Mouse (Mus musculus) megakaryocyte-erythroid progenitor cell, adult 5-6 weeks (primary cell): ENCODE results near the gene Gm11541. TPM values are rescaled to one million over a fixed set of nuclear protein-coding genes. Genes with fewer than 3 reads are reported as not detected.

Experiments
- ATAC-seq: replicated peaks from 2 replicates; pipeline ENCODE4 v1.8.0; 2016; ENCODE audit warnings: mild to moderate bottlenecking, inconsistent platforms; ENCODE audit not compliant: severe bottlenecking, poor library complexity, low FRiP score, low TSS enrichment
- total RNA-seq, 2 experiments: library from RNA; stranded (forward) in 1 of 2; stranded (reverse) in 1 of 2; fragments of 200-1000, 215-1000 nt in 1 of 2; fragments of >200 nt in 1 of 2; fragmentation: Nextera tagmentation in 1 of 2; gene quantifications; 2 replicates each; pipeline ENCODE4 v1.2.3; 2014 to 2017

Gene Gm11541
- total RNA-seq, 2 experiments from 2014 or later, result not detected

DNA sequence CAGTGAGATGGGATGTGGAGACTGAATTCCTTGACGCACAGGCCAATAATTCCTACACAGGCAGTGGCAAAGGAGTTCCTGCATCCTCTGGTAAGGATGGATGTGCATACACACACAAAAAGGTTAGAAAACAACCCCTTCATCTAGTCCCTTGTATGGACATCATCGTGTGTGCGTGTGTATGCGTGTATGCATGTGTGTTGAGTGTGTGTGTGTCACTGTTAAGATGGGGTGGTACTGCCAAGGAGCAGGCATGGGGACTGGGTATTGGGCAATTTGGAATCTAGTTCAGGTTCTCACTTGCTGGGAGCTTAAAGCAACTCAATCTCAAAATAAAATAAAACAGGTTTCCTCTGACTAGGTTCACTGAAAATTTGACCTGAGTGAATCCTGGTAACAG, 57.8 kb downstream of the Gm11541 start:
- ATAC-seq, result no peak

Other genes starting within 250 kb of the Gm11541 start
- gene Cacna1g, start 230.3 kb downstream of the Gm11541 start, total RNA-seq (2014; fragmentation: Nextera tagmentation), result 0.35 and 1.9 TPM in 2 replicates
- gene Cacna1g, start 230.3 kb downstream of the Gm11541 start, total RNA-seq (2017), result 0.04 and 3.8 TPM in 2 replicates
- not detected in 2 replicates for gene Spata20, start 218.3 kb downstream of the Gm11541 start, total RNA-seq (2014; fragmentation: Nextera tagmentation)
- not detected in 2 replicates for gene Spata20, start 218.3 kb downstream of the Gm11541 start, total RNA-seq (2017)
- gene Epn3, start 204.5 kb downstream of the Gm11541 start, total RNA-seq (2014; fragmentation: Nextera tagmentation), result not detected in 2 replicates
- gene Epn3, start 204.5 kb downstream of the Gm11541 start, total RNA-seq (2017), result not detected in 2 replicates
- not detected in 2 replicates for gene Mycbpap, start 182.8 kb downstream of the Gm11541 start, total RNA-seq (2014; fragmentation: Nextera tagmentation)
- gene Mycbpap, start 182.8 kb downstream of the Gm11541 start, total RNA-seq (2017), result not detected in 2 replicates
- gene Rsad1, start 155.2 kb downstream of the Gm11541 start, total RNA-seq (2014; fragmentation: Nextera tagmentation), result 7.4 and 11.2 TPM in 2 replicates
- 6.8 and 8.6 TPM in 2 replicates for gene Rsad1, start 155.2 kb downstream of the Gm11541 start, total RNA-seq (2017)
- 0.50 and 0.87 TPM in 2 replicates for gene Chad, start 139.5 kb downstream of the Gm11541 start, total RNA-seq (2014; fragmentation: Nextera tagmentation)
- gene Chad, start 139.5 kb downstream of the Gm11541 start, total RNA-seq (2017), result not detected in 2 replicates
- 6.9 and 10.6 TPM in 2 replicates for gene Acsf2, start 102.6 kb downstream of the Gm11541 start, total RNA-seq (2014; fragmentation: Nextera tagmentation)
- gene Acsf2, start 102.6 kb downstream of the Gm11541 start, total RNA-seq (2017), result 1.0 and 2.8 TPM in 2 replicates
- 97.5 and 104 TPM in 2 replicates for gene Lrrc59, start 74.7 kb downstream of the Gm11541 start, total RNA-seq (2014; fragmentation: Nextera tagmentation)
- 141 and 166 TPM in 2 replicates for gene Lrrc59, start 74.7 kb downstream of the Gm11541 start, total RNA-seq (2017)
- 79.7 and 90.4 TPM in 2 replicates for gene Mrpl27, start 50.7 kb downstream of the Gm11541 start, total RNA-seq (2014; fragmentation: Nextera tagmentation)
- gene Mrpl27, start 50.7 kb downstream of the Gm11541 start, total RNA-seq (2017), result 31.7 and 45.3 TPM in 2 replicates
- 22.8 and 22.9 TPM in 2 replicates for gene Eme1, start 50.5 kb downstream of the Gm11541 start, total RNA-seq (2014; fragmentation: Nextera tagmentation)
- 32.2 and 46.2 TPM in 2 replicates for gene Eme1, start 50.5 kb downstream of the Gm11541 start, total RNA-seq (2017)
- 4.8 and 5.2 TPM in 2 replicates for gene Xylt2, start 27.0 kb downstream of the Gm11541 start, total RNA-seq (2014; fragmentation: Nextera tagmentation)
- gene Xylt2, start 27.0 kb downstream of the Gm11541 start, total RNA-seq (2017), result 3.8 and 5.0 TPM in 2 replicates
- gene Cdc34b, start 37.3 kb upstream of the Gm11541 start, total RNA-seq (2014; fragmentation: Nextera tagmentation), result not detected in 2 replicates
- 0.53 TPM in 1 of 2 replicates, not detected in the other for gene Cdc34b, start 37.3 kb upstream of the Gm11541 start, total RNA-seq (2017)
- not detected in 2 replicates for gene Tmem92, start 78.2 kb upstream of the Gm11541 start, total RNA-seq (2014; fragmentation: Nextera tagmentation)
- gene Tmem92, start 78.2 kb upstream of the Gm11541 start, total RNA-seq (2017), result not detected in 2 replicates
- gene Col1a1, start 231.7 kb upstream of the Gm11541 start, total RNA-seq (2014; fragmentation: Nextera tagmentation), result not detected in 2 replicates
- gene Col1a1, start 231.7 kb upstream of the Gm11541 start, total RNA-seq (2017), result not detected in 2 replicates